Mouse (Mus musculus) ES-Bruce4 (cell line): Measurements from ENCODE around the gene Gcm2. TPM values are rescaled to one million over a fixed set of nuclear protein-coding genes. Genes with fewer than 3 reads are reported as not detected.
A peak's percentile ranks its signal among the peaks of the same experiment; 100 is the strongest.

Source experiments
- H3K27ac ChIP-seq: 2 replicates; pipeline ENCODE4 v1.5.1; 2012; ENCODE audit warnings: low read length, inconsistent platforms; ENCODE audit not compliant: insufficient read depth
- H3K27me3 ChIP-seq: 2 replicates; pipeline ENCODE4 v1.6.1; 2012; ENCODE audit warnings: mild to moderate bottlenecking, low read length, inconsistent platforms; ENCODE audit not compliant: control insufficient read depth, poor library complexity, insufficient read depth, severe bottlenecking
- H3K36me3 ChIP-seq: 2 replicates; pipeline ENCODE4 v1.6.1; 2012; ENCODE audit warnings: inconsistent platforms, mild to moderate bottlenecking, low read length, moderate library complexity; ENCODE audit not compliant: control insufficient read depth, poor library complexity, insufficient read depth, severe bottlenecking
- H3K4me1 ChIP-seq: one replicate; pipeline ENCODE4 v1.8.1; 2011; ENCODE audit warnings: low read length; ENCODE audit not compliant: control insufficient read depth, insufficient read depth
- H3K4me3 ChIP-seq: 2 replicates; pipeline ENCODE4 v1.5.1; 2011; ENCODE audit warnings: low read depth, mild to moderate bottlenecking, low read length
- H3K9ac ChIP-seq: 2 replicates; pipeline ENCODE4 v1.6.1; 2012; ENCODE audit warnings: low read depth, mild to moderate bottlenecking, inconsistent platforms; ENCODE audit not compliant: poor library complexity, severe bottlenecking
- H3K9me3 ChIP-seq: replicated peaks from 2 replicates; pipeline ENCODE4 v1.6.1; 2012; ENCODE audit warnings: mild to moderate bottlenecking, low read length, inconsistent platforms; ENCODE audit not compliant: control insufficient read depth, poor library complexity, insufficient read depth, severe bottlenecking
- CTCF ChIP-seq: IDR thresholded peaks from one replicate; pipeline ENCODE4 v1.8.1; 2011; ENCODE audit warnings: low read depth, low read length
- EP300 ChIP-seq: IDR thresholded peaks from 2 replicates; pipeline ENCODE4 v1.6.1; 2011; ENCODE audit warnings: low read depth, low read length; ENCODE audit not compliant: insufficient read depth
- POLR2A ChIP-seq: IDR thresholded peaks from one replicate; pipeline ENCODE4 v1.8.1; 2011; ENCODE audit warnings: low read length; ENCODE audit not compliant: insufficient read depth
- polyA plus RNA-seq: library from polyadenylated mRNA; stranded (reverse); fragments of >200 nt; gene quantifications from 2 replicates; pipeline ENCODE4 v1.2.4, GENCODE M21; 2011; ENCODE audit warnings: low read depth; ENCODE audit not compliant: missing spikeins, insufficient read depth, insufficient read length

Gene Gcm2
- polyA plus RNA-seq, 1 experiment = not detected

GRCm38 (mm10) chr13:41088746-41089145, 22.1 kb downstream of the Gcm2 start:
- Histone ChIP-seq H3K4me1 (no peaks in the 10 kb centered on the region), H3K27me3 (no peaks in the 10 kb centered on the region), H3K9ac (no peak overlapping the region), H3K27ac (no peak overlapping the region), H3K4me3 (no peak overlapping the region), H3K9me3 (no peaks in the 10 kb centered on the region), H3K36me3 (no peaks in the 10 kb centered on the region)
- TF ChIP-seq EP300 (no peak), CTCF (no peak), POLR2A (no peak)

GRCm38 (mm10) chr13:41085140-41085539, 25.7 kb downstream of the Gcm2 start:
- H3K4me3 ChIP-seq = no peak overlapping the region
- H3K9me3 ChIP-seq = no peaks in the 10 kb centered on the region
- no peak overlapping the region for H3K27ac ChIP-seq
- H3K36me3 ChIP-seq = no peaks in the 10 kb centered on the region
- H3K27me3 ChIP-seq = no peaks in the 10 kb centered on the region
- TF ChIP-seq CTCF = no peak
- no peak for TF ChIP-seq EP300
- no peak for TF ChIP-seq POLR2A
- no peak overlapping the region for H3K9ac ChIP-seq
- H3K4me1 ChIP-seq = no peaks in the 10 kb centered on the region

- Histone ChIP-seq H3K27me3 (no peaks in the 10 kb centered on the region), H3K9ac (no peak overlapping the region), H3K9me3 (no peaks in the 10 kb centered on the region), H3K36me3 (no peaks in the 10 kb centered on the region), H3K4me3 (no peak overlapping the region), H3K4me1 (no peaks in the 10 kb centered on the region), H3K27ac (no peak overlapping the region)
- no peak for TF ChIP-seq CTCF
Measured at GRCm38 (mm10) chr13:41084521-41084920, 26.3 kb downstream of the Gcm2 start.

GRCm38 (mm10) chr13:41080700-41081099, 30.1 kb downstream of the Gcm2 start:
- no peaks in the 10 kb centered on the region for H3K9me3 ChIP-seq
- no peak overlapping the region for H3K4me3 ChIP-seq
- H3K36me3 ChIP-seq = no peaks in the 10 kb centered on the region
- TF ChIP-seq CTCF (no peak), POLR2A (no peak), EP300 (no peak)
- no peaks in the 10 kb centered on the region for H3K4me1 ChIP-seq
- H3K27me3 ChIP-seq = no peaks in the 10 kb centered on the region
- H3K27ac ChIP-seq = no peak overlapping the region
- no peak overlapping the region for H3K9ac ChIP-seq

- Histone ChIP-seq H3K4me3 (no peak overlapping the region), H3K27ac (no peak overlapping the region), H3K36me3 (no peaks in the 10 kb centered on the region), H3K4me1 (no peaks in the 10 kb centered on the region), H3K9me3 (no peaks in the 10 kb centered on the region), H3K9ac (no peak overlapping the region), H3K27me3 (no peaks in the 10 kb centered on the region)
- TF ChIP-seq CTCF (no peak), POLR2A (no peak), EP300 (no peak)
Measured at GRCm38 (mm10) chr13:41079859-41080258, 31.0 kb downstream of the Gcm2 start.

GRCm38 (mm10) chr13:41079421-41079780, 31.4 kb downstream of the Gcm2 start, which contains the start of gene Mak:
TSS of gene Mak (minus strand) at chr13:41079706.
- peak within 1 kb of the TSS; percentile 66 for H3K9ac ChIP-seq
- no peaks in the 10 kb centered on the region for H3K9me3 ChIP-seq
- peak within 1 kb of the TSS; percentile 63 for H3K4me3 ChIP-seq
- H3K27ac ChIP-seq = no peak within 1 kb of the TSS
- H3K27me3 ChIP-seq = no peaks in the 10 kb centered on the region
- no peaks in the 10 kb centered on the region for H3K36me3 ChIP-seq
- TF ChIP-seq POLR2A = no peak
- no peaks in the 10 kb centered on the region for H3K4me1 ChIP-seq
